Mouse (Mus musculus) neural tube, embryonic 11.5 days (tissue): Measurements from ENCODE around the gene 9030612E09Rik. TPM values are rescaled to one million over a fixed set of nuclear protein-coding genes. Genes with fewer than 3 reads are reported as not detected.

Source experiments
- ATAC-seq: fragments of 200-750 bp; cut with Nextera tagmentation; 2 replicates; pipeline ENCODE4 v1.8.0; 2017; ENCODE audit warnings: moderate number of reproducible peaks, mild to moderate bottlenecking, moderate TSS enrichment, moderate library complexity; ENCODE audit not compliant: insufficient read depth, low FRiP score, low TSS enrichment
- DNase-seq: peaks from one replicate; pipeline ENCODE4 v3.0.0-alpha.2; 2015; ENCODE audit warnings: low spot score
- H3K27ac ChIP-seq: fragments of 300-500 bp; sonication (generic); 2 replicates; pipeline ENCODE4 v1.5.1; 2014; ENCODE audit warnings: low read depth, mild to moderate bottlenecking, low read length
- H3K27me3 ChIP-seq: fragments of 300-500 bp; sonication (generic); 2 replicates; pipeline ENCODE4 v1.6.1; 2014; ENCODE audit warnings: mild to moderate bottlenecking, low read length, mixed read lengths; ENCODE audit not compliant: control insufficient read depth, insufficient read depth
- H3K36me3 ChIP-seq: fragments of 300-500 bp; sonication (generic); 2 replicates; pipeline ENCODE4 v1.6.1; 2014; ENCODE audit warnings: mild to moderate bottlenecking, low read length, moderate library complexity, mixed read lengths; ENCODE audit not compliant: control insufficient read depth, insufficient read depth
- H3K4me1 ChIP-seq: fragments of 300-500 bp; sonication (generic); 2 replicates; pipeline ENCODE4 v1.6.1; 2014; ENCODE audit warnings: low read length, mixed read lengths; ENCODE audit not compliant: control insufficient read depth, insufficient read depth
- H3K4me2 ChIP-seq: fragments of 300-500 bp; sonication (generic); 2 replicates; pipeline ENCODE4 v1.6.1; 2014; ENCODE audit warnings: low read depth, mild to moderate bottlenecking, moderate library complexity
- H3K4me3 ChIP-seq: fragments of 300-500 bp; sonication (generic); 2 replicates; pipeline ENCODE4 v1.5.1; 2014; ENCODE audit warnings: low read depth, low read length
- H3K9ac ChIP-seq: fragments of 300-500 bp; sonication (generic); 2 replicates; pipeline ENCODE4 v1.6.1; 2014; ENCODE audit warnings: mild to moderate bottlenecking, low read length
- H3K9me3 ChIP-seq: fragments of 300-500 bp; sonication (generic); 2 replicates; pipeline ENCODE4 v1.6.1; 2016; ENCODE audit warnings: low read length; ENCODE audit not compliant: control insufficient read depth
- WGBS: fragments of 180-500 bp; shearing (Covaris S2); extraction: QIAGEN DNeasy Blood & Tissue Kit; methylation state at CpG from one replicate; pipeline ENCODE4 v1.1.7; 2014; 5-methylcytosine and 5-hydroxymethylcytosine counted together
- polyA plus RNA-seq: library from polyadenylated mRNA; unstranded; fragments of >200 nt; fragmentation: Nextera tagmentation; extraction: Ambion mirVana; gene quantifications from 2 replicates; pipeline ENCODE4 v1.2.1, GENCODE M21; 2014

9030612E09Rik gene
- polyA plus RNA-seq, 1 experiment from 2014 or later, result 1.9 TPM

- Histone ChIP-seq H3K36me3 (no peaks in the 10 kb centered on the region), H3K4me3 (peak within 1 kb of the TSS; percentile 89), H3K27ac (peak within 1 kb of the TSS; percentile 87), H3K9me3 (no peaks in the 10 kb centered on the region), H3K4me2 (peak within 1 kb of the TSS; percentile 96), H3K27me3 (no peaks in the 10 kb centered on the region), H3K9ac (peak within 1 kb of the TSS; percentile 92), H3K4me1 (no peaks in the 10 kb centered on the region)
- DNase-seq (peak; percentile 93), ATAC-seq (peak; percentile 97)
- under 1% methylated on average over 50 of the region's 50 CpGs for WGBS
Observed at GRCm38 (mm10) chr10:43220910-43221625, 46.6 kb downstream of the 9030612E09Rik start, which contains the start of gene Pdss2. Pdss2 (plus strand) TSS chr10:43221486.

- Histone ChIP-seq H3K4me1 (no peaks in the 10 kb centered on the region), H3K9ac (peak overlapping the region; percentile 92), H3K4me3 (peak overlapping the region; percentile 89), H3K27me3 (no peaks in the 10 kb centered on the region), H3K4me2 (peak overlapping the region; percentile 96), H3K36me3 (no peaks in the 10 kb centered on the region), H3K27ac (peak overlapping the region; percentile 56; the same call in 1 of the 2 replicates), H3K9me3 (no peaks in the 10 kb centered on the region)
- DNase-seq, result no peak
- ATAC-seq, result peak; percentile 49
- 0% methylated on average over 24 of the region's 25 CpGs for WGBS
Observed at GRCm38 (mm10) chr10:43221659-43222058, 47.2 kb downstream of the 9030612E09Rik start.

GRCm38 (mm10) chr10:43223391-43223790, 48.9 kb downstream of the 9030612E09Rik start:
- 93% methylated on average over 2 of the region's 2 CpGs for WGBS
- Histone ChIP-seq H3K4me1 (no peaks in the 10 kb centered on the region), H3K4me2 (no peak overlapping the region), H3K9me3 (no peaks in the 10 kb centered on the region), H3K4me3 (no peak overlapping the region), H3K9ac (no peak overlapping the region), H3K27ac (no peak overlapping the region), H3K36me3 (no peaks in the 10 kb centered on the region), H3K27me3 (no peaks in the 10 kb centered on the region)
- ATAC-seq (no peak), DNase-seq (no peak)

Other genes starting within 250 kb of the 9030612E09Rik start
- 4.5 and 4.6 TPM in 2 replicates for gene Sobp, start 174 bp upstream of the 9030612E09Rik start, polyA plus RNA-seq
- gene Pdss2, start 46.8 kb downstream of the 9030612E09Rik start, polyA plus RNA-seq, result 12.9 and 14.0 TPM in 2 replicates